Mouse (Mus musculus) lung, embryonic 15.5 days (tissue): Measurements from ENCODE around the gene Atp2a2. TPM values are rescaled to one million over a fixed set of nuclear protein-coding genes. Genes with fewer than 3 reads are reported as not detected.

Experiments
- ATAC-seq: fragments of 200-750 bp; cut with Nextera tagmentation; 2 replicates; pipeline ENCODE4 v1.8.0; 2017; ENCODE audit warnings: moderate number of reproducible peaks, borderline replicate concordance; ENCODE audit not compliant: low FRiP score, low TSS enrichment; ENCODE audit errors: extremely low read depth
- H3K27ac ChIP-seq: fragments of 300-500 bp; sonication (generic); 2 replicates; pipeline ENCODE4 v1.5.1; 2015; ENCODE audit warnings: moderate library complexity, mild to moderate bottlenecking, inconsistent platforms
- H3K27me3 ChIP-seq: fragments of 300-500 bp; sonication (generic); 2 replicates; pipeline ENCODE4 v1.6.1; 2015; ENCODE audit warnings: inconsistent platforms
- H3K36me3 ChIP-seq: fragments of 300-500 bp; sonication (generic); 2 replicates; pipeline ENCODE4 v1.6.1; 2015; ENCODE audit warnings: inconsistent platforms
- H3K4me1 ChIP-seq: fragments of 300-500 bp; sonication (generic); 2 replicates; pipeline ENCODE4 v1.6.1; 2015; ENCODE audit warnings: inconsistent platforms
- H3K4me2 ChIP-seq: fragments of 300-500 bp; sonication (generic); 2 replicates; pipeline ENCODE4 v1.6.1; 2015; ENCODE audit warnings: inconsistent platforms, mild to moderate bottlenecking, moderate library complexity
- H3K4me3 ChIP-seq: fragments of 300-500 bp; sonication (generic); 2 replicates; pipeline ENCODE4 v1.5.1; 2015; ENCODE audit warnings: mild to moderate bottlenecking, inconsistent platforms
- H3K9ac ChIP-seq: fragments of 300-500 bp; sonication (generic); 2 replicates; pipeline ENCODE4 v1.6.1; 2015; ENCODE audit warnings: inconsistent platforms
- H3K9me3 ChIP-seq: fragments of 300-500 bp; sonication (generic); 2 replicates; pipeline ENCODE4 v1.6.1; 2016; ENCODE audit warnings: inconsistent platforms
- WGBS: fragments of 180-500 bp; shearing (Covaris S2); methylation state at CpG from one replicate; pipeline ENCODE4 v1.1.7; 2015; 5-methylcytosine and 5-hydroxymethylcytosine counted together
- polyA plus RNA-seq: library from polyadenylated mRNA; unstranded; fragments of >200 nt; fragmentation: Nextera tagmentation; extraction: Ambion mirVana; gene quantifications from 2 replicates; pipeline ENCODE4 v1.2.1, GENCODE M21; 2015

Gene Atp2a2
- polyA plus RNA-seq: 31.3 and 37.3 TPM in 2 replicates

DNA sequence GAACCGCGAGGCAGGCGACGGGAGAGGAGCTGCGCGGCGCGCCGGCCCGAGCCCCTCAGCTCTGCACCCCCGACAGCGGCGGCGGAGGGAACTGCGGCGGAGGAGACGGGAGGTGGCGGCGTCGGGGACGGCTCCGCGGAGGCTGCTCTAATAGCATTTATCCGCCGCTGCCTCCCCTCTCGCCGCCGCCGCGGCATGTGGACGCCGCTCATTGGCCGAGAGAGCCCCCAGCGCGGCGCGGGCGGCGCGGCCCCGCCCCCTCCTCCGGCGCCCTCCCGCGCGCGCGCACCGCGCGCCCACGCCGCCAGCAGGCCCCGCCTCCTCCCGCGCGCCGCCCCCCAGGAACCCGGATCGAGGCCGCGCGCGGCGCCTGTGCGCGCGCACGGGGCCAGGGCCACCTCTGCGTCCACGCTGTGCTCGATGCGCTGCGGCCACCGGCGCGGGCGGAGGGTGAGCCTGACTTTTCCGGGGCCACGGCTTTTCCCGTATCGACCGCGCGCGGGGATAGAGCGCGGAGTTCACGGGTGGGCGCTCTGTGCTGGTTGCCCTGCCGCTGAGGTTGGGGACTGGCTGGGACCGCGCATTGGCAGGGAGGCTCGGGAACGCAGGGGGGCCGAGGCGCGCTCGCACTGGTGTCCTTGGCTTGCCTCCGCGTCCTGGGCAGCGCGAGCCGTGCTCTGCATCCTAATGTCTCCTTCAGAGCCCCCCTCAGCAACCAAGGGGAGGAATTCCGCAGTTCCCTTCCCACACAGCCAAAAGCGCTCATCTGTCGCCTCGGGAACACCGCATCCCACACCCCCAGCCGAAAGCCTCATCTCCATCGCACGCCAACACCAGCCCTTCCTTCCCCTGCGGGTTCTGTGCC, at the start of gene Atp2a2:
Gene Atp2a2, minus strand, starts transcription at position 149 of the 865 bp plus-strand sequence.
- peak within 1 kb of the TSS; percentile 99 for H3K27ac ChIP-seq
- WGBS: under 1% methylated on average over 87 of the region's 113 CpGs
- H3K4me2 ChIP-seq: peak within 1 kb of the TSS; percentile 78
- peak; percentile 94 for ATAC-seq
- peak within 1 kb of the TSS; percentile 100 for H3K4me3 ChIP-seq
- H3K36me3 ChIP-seq: no peaks in the 10 kb centered on the region
- H3K4me1 ChIP-seq: peaks cover 38% of the 10 kb centered on the region
- H3K27me3 ChIP-seq: no peaks in the 10 kb centered on the region
- peak within 1 kb of the TSS; percentile 97 for H3K9ac ChIP-seq
- H3K9me3 ChIP-seq: no peaks in the 10 kb centered on the region

DNA sequence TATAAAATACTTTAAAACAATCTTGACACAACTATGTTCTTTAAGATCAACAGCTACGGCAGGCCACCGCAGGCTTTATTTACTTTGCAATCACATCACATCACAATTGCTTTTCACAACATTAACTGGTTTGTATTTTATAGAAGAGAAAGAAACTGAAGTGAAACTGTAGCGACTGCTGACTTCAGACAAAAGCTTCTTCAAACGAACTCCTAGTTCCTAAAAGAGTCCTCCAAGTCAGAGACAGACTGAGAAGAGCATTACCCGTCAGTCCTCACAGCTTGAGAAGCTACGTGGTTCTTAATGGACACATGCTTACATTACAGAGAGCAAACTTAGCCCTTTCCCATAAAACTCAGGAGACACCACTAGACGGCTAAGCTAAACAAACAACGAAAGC, 48.4 kb upstream of the Atp2a2 start:
- no peak for ATAC-seq
- H3K36me3 ChIP-seq: no peaks in the 10 kb centered on the region
- WGBS: 18% methylated on average over 8 of the region's 8 CpGs
- H3K4me1 ChIP-seq: peaks cover 28% of the 10 kb centered on the region
- H3K27ac ChIP-seq: peak overlapping the region; percentile 47
- H3K4me3 ChIP-seq: no peak overlapping the region
- peak overlapping the region; percentile 6 for H3K4me2 ChIP-seq
- H3K27me3 ChIP-seq: no peaks in the 10 kb centered on the region
- H3K9me3 ChIP-seq: no peaks in the 10 kb centered on the region
- peak overlapping the region; percentile 19; the same call in 1 of the 2 replicates for H3K9ac ChIP-seq

DNA sequence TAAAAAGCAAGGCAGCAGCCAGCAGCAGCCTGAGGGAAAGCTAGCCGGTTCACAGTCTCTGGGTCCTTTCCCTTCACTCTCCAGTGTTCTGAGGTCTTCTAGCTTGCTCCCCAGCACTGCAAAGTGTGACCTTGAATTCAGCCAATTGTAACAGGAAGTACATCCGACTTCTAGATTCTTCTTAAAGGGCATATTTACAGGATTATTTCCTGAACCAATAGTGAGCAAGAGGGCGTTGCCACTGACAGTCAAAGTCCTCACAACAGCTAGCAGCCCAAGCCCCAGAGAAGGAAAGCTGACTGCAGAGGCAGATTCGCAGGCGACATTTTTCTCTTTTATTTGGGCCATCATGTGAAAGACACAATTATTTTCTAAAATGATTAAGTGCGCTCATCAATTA, 46.6 kb upstream of the Atp2a2 start:
- H3K4me1 ChIP-seq: peaks cover 28% of the 10 kb centered on the region
- H3K27ac ChIP-seq: peak overlapping the region; percentile 53
- no peak overlapping the region for H3K4me2 ChIP-seq
- no peak overlapping the region for H3K9ac ChIP-seq
- no peaks in the 10 kb centered on the region for H3K36me3 ChIP-seq
- H3K4me3 ChIP-seq: no peak overlapping the region
- H3K9me3 ChIP-seq: no peaks in the 10 kb centered on the region
- WGBS: 52% methylated on average over 6 of the region's 6 CpGs
- no peak for ATAC-seq
- no peaks in the 10 kb centered on the region for H3K27me3 ChIP-seq

DNA sequence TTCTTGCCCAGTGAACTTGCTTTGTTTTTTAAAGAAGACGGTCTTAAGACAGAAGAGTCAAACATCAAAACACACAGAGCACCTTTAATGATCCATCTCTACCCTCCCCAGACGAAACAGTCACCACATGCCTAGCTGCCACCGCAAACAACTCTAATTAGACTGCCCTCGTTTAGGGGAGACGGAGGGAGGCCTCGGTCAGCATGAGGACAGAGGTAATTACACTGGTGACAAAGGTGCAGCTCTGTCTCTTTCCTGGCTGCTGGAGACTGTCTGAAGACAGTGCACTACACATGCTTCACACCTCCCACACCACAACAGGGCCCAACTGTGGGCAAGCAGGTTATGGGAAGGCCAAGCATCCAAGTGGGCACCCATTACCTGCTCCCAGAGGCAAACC, 45.8 kb upstream of the Atp2a2 start:
- no peak overlapping the region; the same call in 1 of the 2 replicates for H3K27ac ChIP-seq
- peaks cover 28% of the 10 kb centered on the region for H3K4me1 ChIP-seq
- H3K36me3 ChIP-seq: no peaks in the 10 kb centered on the region
- no peak overlapping the region for H3K9ac ChIP-seq
- WGBS: 74% methylated on average over 6 of the region's 6 CpGs
- no peak overlapping the region for H3K4me2 ChIP-seq
- no peak overlapping the region for H3K4me3 ChIP-seq
- no peak for ATAC-seq
- no peaks in the 10 kb centered on the region for H3K9me3 ChIP-seq
- H3K27me3 ChIP-seq: no peaks in the 10 kb centered on the region

DNA sequence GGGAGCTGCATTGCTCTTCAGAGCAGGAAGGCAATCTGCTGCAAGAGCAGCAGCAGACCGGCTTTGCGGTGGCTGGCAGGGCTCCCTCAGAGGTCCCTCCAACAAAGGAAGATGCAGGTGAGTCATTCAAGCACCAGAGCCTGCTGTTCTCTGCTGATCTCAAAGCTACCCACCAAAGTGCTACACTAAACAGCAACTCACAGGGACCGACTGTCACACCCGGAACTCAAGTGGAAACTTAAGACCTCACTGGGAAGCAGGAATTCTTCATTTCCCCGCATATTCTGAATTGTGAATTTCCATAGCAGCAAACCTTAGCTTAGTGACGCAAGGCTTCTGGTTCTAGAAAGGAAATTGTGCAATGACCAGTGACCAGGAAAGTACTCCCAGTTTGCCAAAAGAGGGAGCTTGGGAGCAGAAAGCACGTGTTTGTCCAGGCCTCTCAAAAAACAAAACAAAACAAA, 45.3 kb upstream of the Atp2a2 start:
- no peaks in the 10 kb centered on the region for H3K36me3 ChIP-seq
- peaks cover 28% of the 10 kb centered on the region for H3K4me1 ChIP-seq
- no peak for ATAC-seq
- 49% methylated on average over 7 of the region's 7 CpGs for WGBS
- peak overlapping the region; percentile 29; the same call in 1 of the 2 replicates for H3K27ac ChIP-seq
- no peak overlapping the region for H3K4me3 ChIP-seq
- no peak overlapping the region for H3K4me2 ChIP-seq
- no peaks in the 10 kb centered on the region for H3K27me3 ChIP-seq
- H3K9ac ChIP-seq: no peak overlapping the region
- H3K9me3 ChIP-seq: no peaks in the 10 kb centered on the region

DNA sequence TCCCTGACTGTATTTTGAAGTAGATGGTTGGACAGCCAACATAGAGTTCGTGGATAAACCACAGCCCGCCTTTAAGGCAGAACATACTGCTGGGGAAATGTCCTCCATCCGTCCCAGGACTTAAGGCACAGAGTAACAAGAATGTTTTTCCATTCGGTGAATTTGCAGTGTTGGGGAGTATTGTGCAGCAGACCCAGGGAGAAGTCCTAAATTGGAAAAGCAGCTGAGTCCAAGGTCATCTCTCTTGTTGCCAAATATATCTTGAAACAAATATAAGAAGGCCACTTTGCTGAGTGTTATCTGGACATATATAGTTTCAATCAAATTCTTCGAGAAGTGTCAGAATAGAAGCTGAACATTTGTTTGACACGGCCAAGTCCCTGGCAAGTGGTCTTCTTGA, 41.4 kb upstream of the Atp2a2 start:
- Histone ChIP-seq H3K36me3 (no peaks in the 10 kb centered on the region), H3K4me3 (no peak overlapping the region), H3K27ac (no peak overlapping the region), H3K4me1 (peaks cover 11% of the 10 kb centered on the region; the same call in 1 of the 2 replicates), H3K27me3 (no peaks in the 10 kb centered on the region), H3K9ac (no peak overlapping the region), H3K9me3 (no peaks in the 10 kb centered on the region), H3K4me2 (no peak overlapping the region)
- no peak for ATAC-seq
- 74% methylated on average over 6 of the region's 6 CpGs for WGBS

DNA sequence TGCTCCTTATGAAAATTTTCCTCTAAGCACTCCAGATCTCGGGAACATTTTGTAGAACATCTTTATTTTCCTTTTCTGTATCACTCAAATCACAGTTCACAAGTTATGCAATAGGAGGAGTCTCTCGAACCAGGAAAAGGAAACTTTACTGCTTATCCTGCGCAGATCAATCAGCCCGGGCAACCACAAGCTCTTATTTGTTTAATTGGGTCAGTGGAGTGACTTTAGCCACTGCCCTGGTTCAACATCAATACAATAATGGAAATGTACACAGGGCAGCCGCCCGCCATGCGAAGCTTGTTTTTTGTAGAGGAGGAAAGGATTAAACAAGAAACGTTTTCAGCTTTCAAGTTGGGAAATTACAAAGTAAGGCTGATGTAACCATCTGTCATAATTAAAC, 39.8 kb upstream of the Atp2a2 start:
- WGBS: 65% methylated on average over 8 of the region's 8 CpGs
- Histone ChIP-seq H3K9ac (no peak overlapping the region), H3K36me3 (no peaks in the 10 kb centered on the region), H3K4me3 (no peak overlapping the region), H3K4me1 (0 out of 2 replicates have a peak, but pooled peaks cover under 1% of the 10 kb centered on the region), H3K27me3 (no peaks in the 10 kb centered on the region), H3K27ac (no peak overlapping the region), H3K4me2 (no peak overlapping the region), H3K9me3 (no peaks in the 10 kb centered on the region)
- ATAC-seq: no peak

DNA sequence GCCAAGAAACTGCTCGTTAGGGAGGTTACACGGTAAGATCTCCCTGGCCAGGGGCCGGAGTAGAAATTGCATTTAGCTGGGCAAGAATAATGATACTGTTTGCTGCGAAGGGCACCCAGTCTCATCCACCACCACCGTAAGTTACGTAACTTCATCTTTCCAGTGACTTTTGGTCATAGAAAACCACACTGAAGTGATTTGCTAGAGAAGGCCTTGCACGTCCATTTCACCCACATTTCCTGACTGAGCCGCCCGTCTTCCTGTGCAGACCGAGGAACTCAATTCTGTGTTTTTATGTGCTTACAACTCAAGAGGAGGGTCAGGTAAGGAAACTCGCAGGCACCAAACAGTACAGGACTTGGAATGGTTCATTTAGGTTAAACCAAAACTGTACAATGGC, 36.1 kb upstream of the Atp2a2 start:
- H3K4me3 ChIP-seq: no peak overlapping the region
- no peak overlapping the region for H3K27ac ChIP-seq
- H3K4me2 ChIP-seq: no peak overlapping the region
- H3K9ac ChIP-seq: no peak overlapping the region
- no peaks in the 10 kb centered on the region for H3K9me3 ChIP-seq
- no peaks in the 10 kb centered on the region for H3K36me3 ChIP-seq
- no peaks in the 10 kb centered on the region for H3K4me1 ChIP-seq
- no peak for ATAC-seq
- H3K27me3 ChIP-seq: no peaks in the 10 kb centered on the region
- 93% methylated on average over 11 of the region's 11 CpGs for WGBS

DNA sequence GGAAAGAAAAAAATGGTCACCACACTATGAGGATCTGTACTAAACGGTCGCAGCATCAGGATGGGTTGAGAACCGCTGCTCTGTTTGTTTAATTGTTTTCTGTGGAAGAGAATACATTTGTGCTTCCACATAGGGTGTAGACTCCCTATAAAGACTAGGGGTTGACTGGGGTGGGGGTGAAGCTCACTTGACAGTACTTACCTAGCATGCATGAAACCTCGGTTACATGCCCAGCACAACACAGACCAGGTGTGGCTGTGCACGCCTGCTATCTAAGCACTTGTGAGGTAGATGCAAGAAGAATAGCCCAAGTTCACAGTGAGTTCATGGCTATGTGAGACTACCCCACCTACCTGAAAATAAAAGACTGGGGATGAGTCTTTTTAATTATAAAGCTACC, 35.6 kb upstream of the Atp2a2 start:
- Histone ChIP-seq H3K4me3 (no peak overlapping the region), H3K9me3 (no peaks in the 10 kb centered on the region), H3K27me3 (no peaks in the 10 kb centered on the region), H3K27ac (no peak overlapping the region), H3K4me1 (no peaks in the 10 kb centered on the region), H3K4me2 (no peak overlapping the region), H3K9ac (no peak overlapping the region), H3K36me3 (no peaks in the 10 kb centered on the region)
- ATAC-seq: no peak
- 96% methylated on average over 5 of the region's 5 CpGs for WGBS

DNA sequence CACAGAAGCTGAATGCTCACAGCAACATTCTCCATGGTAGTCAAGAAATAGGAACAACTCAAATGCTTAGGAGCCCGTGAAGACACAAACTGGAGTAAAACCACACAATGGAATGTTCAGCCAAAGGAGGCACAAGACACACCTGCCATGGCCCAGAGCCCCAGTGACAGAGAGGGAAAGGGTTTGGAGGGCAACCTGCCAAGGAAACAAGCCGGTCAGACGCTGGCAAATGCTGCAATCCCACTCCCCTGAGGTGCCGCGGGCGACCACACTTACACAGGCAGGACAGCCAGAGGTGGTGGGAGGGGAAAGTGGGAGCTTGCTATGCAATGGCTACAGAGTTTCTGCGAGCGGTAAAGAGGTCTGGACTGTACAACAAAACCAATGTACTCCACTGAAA, 31.9 kb upstream of the Atp2a2 start:
- no peaks in the 10 kb centered on the region for H3K27me3 ChIP-seq
- H3K4me3 ChIP-seq: no peak overlapping the region
- no peaks in the 10 kb centered on the region for H3K9me3 ChIP-seq
- no peak overlapping the region for H3K27ac ChIP-seq
- no peak overlapping the region for H3K9ac ChIP-seq
- peaks cover 14% of the 10 kb centered on the region for H3K4me1 ChIP-seq
- H3K4me2 ChIP-seq: no peak overlapping the region
- 69% methylated on average over 8 of the region's 8 CpGs for WGBS
- no peaks in the 10 kb centered on the region for H3K36me3 ChIP-seq
- ATAC-seq: no peak

DNA sequence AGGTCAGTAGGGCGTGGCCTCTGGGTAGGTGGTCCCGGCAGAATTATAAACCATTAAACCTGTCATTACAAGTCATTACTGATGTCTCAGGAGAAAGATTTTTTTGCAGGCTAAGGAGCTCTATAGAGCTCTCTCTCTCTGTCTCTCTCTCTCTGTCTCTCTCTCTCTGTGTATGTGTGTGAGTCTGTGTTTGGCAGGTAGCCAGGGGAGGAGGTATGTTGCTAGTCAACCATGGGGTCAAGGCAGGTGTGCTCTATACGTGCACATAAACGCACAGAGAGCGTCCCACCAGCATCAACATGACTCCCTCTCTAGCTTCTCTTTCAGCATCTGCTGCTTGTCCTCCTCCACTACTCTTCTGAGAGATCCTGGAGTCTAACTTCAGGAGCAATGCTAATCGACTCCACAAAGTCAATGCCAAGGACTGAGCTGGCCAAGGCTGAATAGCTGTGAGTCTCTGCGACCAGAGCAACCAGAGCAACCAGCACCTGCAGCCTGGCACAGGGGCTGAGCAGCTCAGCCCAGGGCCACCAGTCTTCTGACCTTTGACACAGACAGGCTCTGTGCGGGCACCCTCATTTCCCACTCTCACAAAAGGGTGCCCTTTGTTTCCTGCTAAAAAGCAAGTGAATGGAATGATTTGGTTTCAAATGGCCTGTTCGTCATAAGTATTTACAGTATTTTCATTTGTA, 28.0 kb upstream of the Atp2a2 start:
- no peak overlapping the region for H3K4me2 ChIP-seq
- H3K36me3 ChIP-seq: no peaks in the 10 kb centered on the region
- 52% methylated on average over 9 of the region's 9 CpGs for WGBS
- no peak overlapping the region for H3K4me3 ChIP-seq
- H3K27me3 ChIP-seq: no peaks in the 10 kb centered on the region
- peaks cover 37% of the 10 kb centered on the region for H3K4me1 ChIP-seq
- ATAC-seq: no peak
- H3K27ac ChIP-seq: peak overlapping the region; percentile 63
- no peak overlapping the region for H3K9ac ChIP-seq
- no peaks in the 10 kb centered on the region for H3K9me3 ChIP-seq

DNA sequence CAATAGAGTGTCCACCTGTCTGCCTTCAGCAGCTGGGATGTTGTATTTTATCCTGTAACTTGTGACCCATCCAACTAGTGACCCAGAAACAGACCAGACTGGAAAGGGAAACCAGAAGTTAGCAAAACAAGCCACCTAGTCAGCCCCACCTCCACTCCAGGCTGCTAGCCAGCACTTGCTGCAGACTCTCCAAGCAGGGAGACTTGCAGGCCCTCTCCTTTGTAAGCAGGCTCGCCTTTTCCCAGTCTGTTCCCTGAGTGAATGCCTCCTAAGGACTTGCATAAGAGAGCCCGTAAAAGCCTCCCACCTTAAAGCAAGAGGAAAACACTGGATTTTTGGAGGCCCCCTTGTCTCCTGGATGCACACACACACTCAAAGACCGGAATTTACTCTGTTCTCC, 27.3 kb upstream of the Atp2a2 start:
- H3K27me3 ChIP-seq: no peaks in the 10 kb centered on the region
- no peak overlapping the region for H3K4me3 ChIP-seq
- peaks cover 37% of the 10 kb centered on the region for H3K4me1 ChIP-seq
- no peak overlapping the region for H3K9ac ChIP-seq
- ATAC-seq: no peak
- H3K27ac ChIP-seq: peak overlapping the region; percentile 63
- WGBS: 36% methylated on average over 3 of the region's 3 CpGs
- no peak overlapping the region for H3K4me2 ChIP-seq
- H3K36me3 ChIP-seq: no peaks in the 10 kb centered on the region
- H3K9me3 ChIP-seq: no peaks in the 10 kb centered on the region
